Mouse (Mus musculus) E14TG2a.4 (cell line): Measurements from ENCODE around the gene Mllt10.

Source experiments
- CTCF ChIP-seq: conservative IDR thresholded peaks from 2 replicates; pipeline ENCODE4 v1.5.1; 2014; ENCODE audit warnings: low read length
- POU5F1 ChIP-seq: IDR thresholded peaks from 2 replicates; pipeline ENCODE4 v1.6.1; 2014; ENCODE audit warnings: low read length, borderline replicate concordance

GRCm38 (mm10) chr2:18053243-18053950 is 1.6 kb upstream of the Mllt10 start:
- TF ChIP-seq CTCF, result no peak
- no peak for TF ChIP-seq POU5F1
